Mouse (Mus musculus) liver, embryonic 14.5 days (tissue): Measurements from ENCODE around the gene Cgnl1. TPM values are rescaled to one million over a fixed set of nuclear protein-coding genes. Genes with fewer than 3 reads are reported as not detected.

ENCODE experiments used
- ATAC-seq: fragments of 200-750 bp; cut with Nextera tagmentation; 2 replicates; pipeline ENCODE4 v1.8.0; 2017; ENCODE audit warnings: moderate number of reproducible peaks, mild to moderate bottlenecking, moderate library complexity; ENCODE audit not compliant: insufficient read depth
- DNase-seq, 3 experiments: peaks; one replicate each; pipeline ENCODE4 v3.0.0-alpha.2; 2012 to 2013; ENCODE audit warnings: low read depth in 3 of 3, low spot score in 3 of 3
- H3K27ac ChIP-seq: fragments of 300-500 bp; sonication (generic); 2 replicates; pipeline ENCODE4 v1.5.1; 2014; ENCODE audit warnings: moderate library complexity, mild to moderate bottlenecking, control low read depth, inconsistent platforms
- H3K27me3 ChIP-seq: fragments of 300-500 bp; sonication (generic); 2 replicates; pipeline ENCODE4 v1.6.1; 2014; ENCODE audit warnings: mild to moderate bottlenecking, low read length, moderate library complexity; ENCODE audit not compliant: control insufficient read depth, insufficient read depth
- H3K36me3 ChIP-seq: fragments of 300-500 bp; sonication (generic); replicated peaks from 2 replicates; pipeline ENCODE4 v1.6.1; 2014; ENCODE audit warnings: low read depth; ENCODE audit not compliant: control insufficient read depth, insufficient read depth
- H3K4me1 ChIP-seq, 2 experiments: fragments of 200-500 bp in 1 of 2; fragments of 300-500 bp in 1 of 2; sonication (generic) in 1 of 2; replicated peaks; 2 replicates each; pipeline ENCODE4 v1.6.1; 2012 to 2014; ENCODE audit warnings: antibody characterized with exemption in 1 of 2, inconsistent platforms in 1 of 2, low read length in 1 of 2; ENCODE audit not compliant: control insufficient read depth in 2 of 2, insufficient read depth in 2 of 2
- H3K4me2 ChIP-seq: fragments of 300-500 bp; sonication (generic); 2 replicates; pipeline ENCODE4 v1.6.1; 2014; ENCODE audit warnings: low read depth, mild to moderate bottlenecking, control low read depth, moderate library complexity
- H3K4me3 ChIP-seq, 2 experiments: fragments of 200-500 bp in 1 of 2; fragments of 300-500 bp in 1 of 2; sonication (generic) in 1 of 2; 2 replicates each; pipeline ENCODE4 v1.5.1; 2012 to 2014; ENCODE audit warnings: low read depth in 2 of 2, low read length in 2 of 2, mild to moderate bottlenecking in 2 of 2, control low read depth in 1 of 2, inconsistent platforms in 1 of 2, moderate library complexity in 1 of 2; ENCODE audit not compliant: insufficient read depth in 1 of 2
- H3K9ac ChIP-seq: fragments of 300-500 bp; sonication (generic); replicated peaks from 2 replicates; pipeline ENCODE4 v1.6.1; 2014; ENCODE audit warnings: mild to moderate bottlenecking, control low read depth, moderate library complexity
- H3K9me3 ChIP-seq: fragments of 300-500 bp; sonication (generic); 2 replicates; pipeline ENCODE4 v1.6.1; 2016; ENCODE audit warnings: low read length, mixed read lengths; ENCODE audit not compliant: control insufficient read depth
- CTCF ChIP-seq: IDR thresholded peaks from 2 replicates; pipeline ENCODE4 v1.5.1; 2016; ENCODE audit warnings: antibody characterized with exemption, low read depth, control low read depth
- EP300 ChIP-seq: IDR thresholded peaks from 2 replicates; pipeline ENCODE4 v1.6.1; 2016; ENCODE audit warnings: antibody characterized with exemption, low read depth
- WGBS: fragments of 180-500 bp; shearing (Covaris S2); extraction: QIAGEN DNeasy Blood & Tissue Kit; methylation state at CpG from one replicate; pipeline ENCODE4 v1.1.7; 2014; ENCODE audit not compliant: insufficient replicate concordance; 5-methylcytosine and 5-hydroxymethylcytosine counted together
- polyA plus RNA-seq, 2 experiments: library from polyadenylated mRNA; depleted of rRNA in 1 of 2; stranded (reverse) in 1 of 2; unstranded in 1 of 2; fragments of >200 nt; fragmentation: Nextera tagmentation in 1 of 2; extraction: Ambion mirVana in 1 of 2; gene quantifications; 2 replicates each; pipeline versions ENCODE4 v1.2.1 to v1.2.3; 2012 to 2014

Gene Cgnl1
- polyA plus RNA-seq, 2 experiments = 1.2 to 1.8 TPM

DNA sequence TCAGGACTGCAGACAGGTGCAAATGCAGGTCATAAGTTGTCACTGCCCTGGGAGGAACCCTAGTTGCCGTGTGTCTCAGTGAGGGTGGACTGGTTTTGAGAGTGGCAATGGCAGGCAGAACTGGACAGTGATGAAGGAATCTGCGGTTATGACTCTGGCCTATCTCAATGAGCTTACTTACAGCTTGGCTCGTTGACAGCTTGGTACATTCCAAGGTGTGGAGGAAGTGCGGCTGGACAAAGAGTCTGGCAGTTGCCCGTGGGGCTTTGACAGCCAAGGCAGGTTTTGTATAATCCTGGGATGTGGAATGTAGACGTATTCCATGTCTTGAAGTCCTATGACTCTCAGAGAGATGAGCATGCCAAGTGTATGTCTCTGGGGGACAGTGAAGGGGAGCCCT lies 162.4 kb downstream of the Cgnl1 start:
- Histone ChIP-seq H3K36me3 (no peaks in the 10 kb centered on the region), H3K4me2 (no peak overlapping the region), H3K9me3 (no peaks in the 10 kb centered on the region), H3K4me1 (peaks cover 3 to 22% of the 10 kb centered on the region in 2 experiments; a peak in 3 of 4 replicates), H3K27me3 (no peaks in the 10 kb centered on the region; the same call in 1 of the 2 replicates), H3K9ac (no peak overlapping the region), H3K4me3 (no peak overlapping the region), H3K27ac (no peak overlapping the region)
- TF ChIP-seq CTCF = no peak
- TF ChIP-seq EP300 = no peak
- no peak for ATAC-seq
- no peak for DNase-seq
- 55% methylated on average over 6 of the region's 6 CpGs for WGBS

- peaks cover 3 to 22% of the 10 kb centered on the region in 2 experiments; a peak in 3 of 4 replicates for H3K4me1 ChIP-seq
- TF ChIP-seq EP300 (peak; percentile 83), CTCF (no peak)
- WGBS = 8% methylated on average over 13 of the region's 13 CpGs
- H3K36me3 ChIP-seq = no peaks in the 10 kb centered on the region
- no peak overlapping the region for H3K27ac ChIP-seq
- no peaks in the 10 kb centered on the region; the same call in 1 of the 2 replicates for H3K27me3 ChIP-seq
- no peak overlapping the region for H3K9ac ChIP-seq
- H3K4me2 ChIP-seq = no peak overlapping the region
- peak in 2 of 3 experiments; percentile 70 to 72 for DNase-seq
- ATAC-seq = peak; percentile 80
- no peaks in the 10 kb centered on the region for H3K9me3 ChIP-seq
- no peak overlapping the region for H3K4me3 ChIP-seq
These were observed 164.9 kb downstream of the Cgnl1 start for GRCm38 (mm10) chr9:71606296-71607057.

- Histone ChIP-seq H3K27ac (no peak overlapping the region), H3K4me2 (0 out of 2 replicates have a peak overlapping the region, but pooled peaks have one; percentile 6), H3K4me1 (peaks cover 3 to 22% of the 10 kb centered on the region in 2 experiments; a peak in 3 of 4 replicates), H3K4me3 (no peak overlapping the region), H3K27me3 (no peaks in the 10 kb centered on the region; the same call in 1 of the 2 replicates), H3K36me3 (no peaks in the 10 kb centered on the region), H3K9ac (no peak overlapping the region), H3K9me3 (no peaks in the 10 kb centered on the region)
- DNase-seq = peak in 2 of 3 experiments; percentile 52 to 60
- TF ChIP-seq CTCF = no peak
- 0 out of 2 replicates have a peak, but pooled peaks have one; percentile 32 for TF ChIP-seq EP300
- WGBS = 18% methylated on average over 6 of the region's 6 CpGs
- peak; percentile 50; the same call in 1 of the 2 replicates for ATAC-seq
These were observed 166.3 kb downstream of the Cgnl1 start for GRCm38 (mm10) chr9:71604914-71605635.

DNA sequence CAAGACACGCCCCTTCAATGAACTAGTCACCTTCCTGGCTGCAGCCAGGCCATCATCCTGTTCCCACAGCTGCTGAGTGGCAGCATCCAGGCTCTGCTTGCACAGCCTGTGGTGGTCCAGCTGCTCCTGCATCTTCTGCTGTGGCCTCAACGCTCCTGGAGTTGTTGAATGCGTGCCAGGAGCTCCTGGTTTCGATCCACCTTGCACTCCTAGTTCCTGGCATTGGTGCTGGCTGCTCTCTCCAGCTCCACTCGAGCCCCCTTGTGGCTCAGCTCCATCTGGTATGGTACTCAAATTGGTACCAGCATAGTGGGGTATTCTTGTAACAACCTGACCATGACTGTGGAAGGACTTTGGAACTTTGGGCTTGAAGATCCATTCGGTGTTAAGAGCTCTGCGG lies 171.5 kb downstream of the Cgnl1 start:
- peaks cover under 1 to 2% of the 10 kb centered on the region in 2 experiments; a peak in 2 of 4 replicates for H3K4me1 ChIP-seq
- ATAC-seq (no peak), DNase-seq (no peak)
- no peaks in the 10 kb centered on the region for H3K9me3 ChIP-seq
- no peak overlapping the region for H3K9ac ChIP-seq
- H3K36me3 ChIP-seq = no peaks in the 10 kb centered on the region
- H3K27ac ChIP-seq = no peak overlapping the region
- no peak overlapping the region for H3K4me2 ChIP-seq
- H3K27me3 ChIP-seq = no peaks in the 10 kb centered on the region
- no peak overlapping the region for H3K4me3 ChIP-seq
- TF ChIP-seq CTCF = no peak
- TF ChIP-seq EP300 = no peak
- WGBS = 60% methylated on average over 7 of the region's 7 CpGs

DNA sequence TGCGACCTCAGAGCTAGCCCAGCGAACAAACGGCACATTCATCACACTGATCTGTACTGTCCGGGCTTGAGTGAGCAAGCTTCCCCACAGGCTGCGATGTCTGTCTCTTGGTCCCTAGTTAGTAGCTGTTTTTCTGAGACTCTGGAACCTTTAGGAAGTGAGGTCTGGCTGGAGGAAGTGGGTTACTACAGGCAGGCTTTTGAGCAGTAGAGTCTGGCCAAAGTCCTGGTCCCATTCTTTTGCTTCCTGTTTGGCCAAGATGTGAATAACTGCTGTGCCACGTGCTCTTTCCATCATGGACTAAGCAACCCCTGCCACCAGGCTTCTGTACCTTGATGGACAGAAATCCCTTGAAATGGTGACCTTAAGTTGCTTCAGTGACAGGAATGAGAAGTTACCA lies 174.5 kb downstream of the Cgnl1 start:
- H3K9me3 ChIP-seq = no peaks in the 10 kb centered on the region
- ATAC-seq (no peak), DNase-seq (no peak)
- H3K27ac ChIP-seq = no peak overlapping the region
- no peak overlapping the region for H3K4me2 ChIP-seq
- H3K36me3 ChIP-seq = no peaks in the 10 kb centered on the region
- no peaks in the 10 kb centered on the region; the same call in 1 of the 2 replicates for H3K27me3 ChIP-seq
- no peak overlapping the region for H3K4me3 ChIP-seq
- H3K4me1 ChIP-seq = peaks cover 0 to 5% of the 10 kb centered on the region in 2 experiments; a peak in 2 of 4 replicates
- TF ChIP-seq CTCF (no peak), EP300 (no peak)
- WGBS = 40% methylated on average over 6 of the region's 6 CpGs
- no peak overlapping the region for H3K9ac ChIP-seq
